Mouse (Mus musculus) embryonic fibroblast, embryonic 13.5 days (primary cell): ENCODE measurements around the gene Tspan32. TPM values are rescaled to one million over a fixed set of nuclear protein-coding genes. Genes with fewer than 3 reads are reported as not detected.

ENCODE experiments used
- H3K27ac ChIP-seq: 2 replicates; pipeline ENCODE4 v1.5.1; 2012; ENCODE audit warnings: low read length, control low read depth, inconsistent platforms; ENCODE audit not compliant: insufficient read depth
- H3K4me1 ChIP-seq: 2 replicates; pipeline ENCODE4 v1.6.1; 2011; ENCODE audit warnings: low read length; ENCODE audit not compliant: control insufficient read depth, insufficient read depth
- H3K4me3 ChIP-seq: 2 replicates; pipeline ENCODE4 v1.5.1; 2011; ENCODE audit warnings: mild to moderate bottlenecking, control low read depth, low read length; ENCODE audit not compliant: insufficient read depth
- CTCF ChIP-seq: IDR thresholded peaks from 2 replicates; pipeline ENCODE4 v1.5.1; 2011; ENCODE audit warnings: mild to moderate bottlenecking, control low read depth, low read length, moderate library complexity, borderline replicate concordance; ENCODE audit not compliant: insufficient read depth
- POLR2A ChIP-seq: IDR thresholded peaks from 2 replicates; pipeline ENCODE4 v1.6.1; 2011; ENCODE audit warnings: low read depth, mild to moderate bottlenecking, control low read depth, low read length, moderate library complexity
- polyA plus RNA-seq: library from polyadenylated mRNA; stranded (reverse); fragments of >200 nt; gene quantifications from 2 replicates; pipeline ENCODE4 v1.2.4, GENCODE M21; 2011; ENCODE audit warnings: low read depth; ENCODE audit not compliant: missing spikeins, insufficient read length

The Tspan32 gene
- polyA plus RNA-seq, 1 experiment, result not detected

DNA sequence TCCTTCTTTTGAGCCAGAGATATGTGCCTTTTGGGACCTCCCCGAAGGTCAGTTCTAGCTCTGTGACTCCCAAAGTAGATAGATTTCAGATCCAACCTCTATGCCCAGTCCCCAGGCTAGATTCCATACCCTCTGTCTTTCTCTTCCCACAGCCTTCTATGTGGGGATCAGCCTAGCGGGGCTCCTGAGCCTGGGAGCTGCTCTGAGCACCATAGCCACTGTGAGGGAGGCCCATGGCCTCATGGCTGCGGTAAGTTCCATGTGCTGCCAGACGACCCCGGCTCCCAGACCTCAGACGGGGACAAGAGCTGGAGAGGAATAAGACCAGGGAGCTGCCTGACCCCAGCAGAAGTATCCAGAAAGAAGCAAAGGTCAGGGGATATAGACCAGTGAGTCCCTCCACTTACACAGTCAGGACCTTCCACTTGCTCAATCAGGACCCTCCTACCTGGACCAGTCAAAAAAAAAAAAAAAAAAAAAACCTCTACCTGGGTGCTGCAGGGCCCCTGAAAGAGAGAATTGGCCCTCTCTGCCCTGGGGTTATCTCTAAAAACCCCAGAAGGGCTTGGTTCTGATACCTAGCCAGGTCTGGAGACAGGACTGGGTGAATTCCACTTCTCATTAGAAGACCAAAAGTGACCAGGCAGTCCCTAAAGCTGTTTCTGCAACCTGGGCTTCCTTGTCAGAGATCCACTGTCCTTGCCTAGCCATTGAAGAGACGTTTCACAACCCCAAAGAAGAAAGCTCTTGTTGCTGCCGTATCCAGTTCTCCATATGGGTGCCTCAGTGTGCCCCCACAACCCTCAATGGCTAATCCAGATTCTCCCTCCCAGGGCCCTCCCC is 2.1 kb downstream of the Tspan32 start:
- Histone ChIP-seq H3K27ac (no peak overlapping the region), H3K4me3 (no peak overlapping the region), H3K4me1 (peaks cover 7% of the 10 kb centered on the region; the same call in 1 of the 2 replicates)

DNA sequence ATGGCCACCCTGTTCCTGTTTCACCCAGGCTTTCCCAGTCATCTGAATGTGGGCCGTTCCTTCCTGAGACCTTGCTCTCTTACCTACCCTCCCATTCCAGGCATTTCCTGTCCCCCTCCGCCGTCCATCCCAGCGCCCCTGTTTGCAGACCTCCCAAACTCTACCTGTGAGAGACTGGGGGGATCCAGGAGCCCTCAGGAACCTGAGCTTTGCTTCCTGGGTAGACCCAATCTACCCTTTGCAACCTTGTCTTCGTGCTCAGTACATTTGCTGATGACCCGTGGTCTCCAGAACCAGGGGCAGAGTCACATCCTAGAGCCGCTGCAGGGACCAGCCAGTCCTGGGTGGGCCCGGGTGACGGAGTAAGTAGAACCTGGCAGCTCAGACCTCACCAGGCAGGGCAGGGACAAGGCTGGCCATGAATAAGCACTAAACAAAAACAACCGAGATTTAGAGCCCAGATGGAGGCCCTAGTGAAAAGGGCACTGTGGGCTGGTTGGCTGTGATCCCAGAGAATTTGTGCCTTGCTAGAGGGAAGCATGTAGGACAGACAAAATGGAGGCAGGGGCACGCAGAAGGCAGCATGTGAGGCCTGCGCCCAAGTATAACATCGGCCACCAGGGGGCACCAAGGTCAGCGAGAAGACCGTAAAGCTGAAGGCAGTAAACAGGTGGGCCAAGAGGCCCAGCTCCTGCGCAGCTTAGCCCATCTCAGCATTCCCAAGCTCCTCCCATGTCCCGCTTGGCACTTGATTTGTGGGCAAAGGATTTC is 2.9 kb downstream of the Tspan32 start:
- no peak overlapping the region for H3K4me3 ChIP-seq
- H3K27ac ChIP-seq, result peak overlapping the region; percentile 60
- TF ChIP-seq CTCF, result peak; percentile 95
- no peak for TF ChIP-seq POLR2A
- peaks cover 7% of the 10 kb centered on the region; the same call in 1 of the 2 replicates for H3K4me1 ChIP-seq

More for the DNA sequence above, 2.1 kb downstream of the Tspan32 start:
- TF ChIP-seq CTCF (no peak), POLR2A (no peak)

DNA sequence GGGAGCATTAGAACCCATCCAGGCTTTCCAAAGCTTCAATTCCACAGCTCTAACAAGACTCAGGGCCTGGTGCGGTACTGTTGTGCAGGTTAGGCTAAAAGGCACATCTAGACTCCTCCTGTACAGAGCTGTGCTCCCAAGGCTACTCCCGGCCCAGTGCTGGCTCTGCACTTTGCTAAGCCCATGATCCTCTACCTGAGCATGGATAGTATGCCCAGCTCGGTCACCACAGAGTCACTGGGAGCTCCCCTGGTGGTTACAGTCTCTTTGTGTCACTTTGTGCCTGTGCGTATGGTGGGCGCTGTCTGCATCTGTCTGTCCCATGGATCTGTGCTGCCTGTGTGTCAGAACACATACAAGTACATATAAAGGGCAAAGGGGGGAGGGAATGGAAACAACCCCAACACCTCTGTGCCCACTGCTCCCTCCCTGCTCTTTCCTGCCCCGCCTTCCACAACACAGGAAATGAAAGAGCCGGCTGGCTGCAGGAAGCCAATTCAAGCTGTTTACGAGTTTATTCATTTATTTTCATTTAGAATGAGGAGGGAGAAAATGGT is 3.6 kb downstream of the Tspan32 start:
- TF ChIP-seq POLR2A (no peak), CTCF (no peak)
- H3K4me1 ChIP-seq, result peaks cover 10% of the 10 kb centered on the region; the same call in 1 of the 2 replicates
- no peak overlapping the region for H3K4me3 ChIP-seq
- peak overlapping the region; percentile 60 for H3K27ac ChIP-seq

DNA sequence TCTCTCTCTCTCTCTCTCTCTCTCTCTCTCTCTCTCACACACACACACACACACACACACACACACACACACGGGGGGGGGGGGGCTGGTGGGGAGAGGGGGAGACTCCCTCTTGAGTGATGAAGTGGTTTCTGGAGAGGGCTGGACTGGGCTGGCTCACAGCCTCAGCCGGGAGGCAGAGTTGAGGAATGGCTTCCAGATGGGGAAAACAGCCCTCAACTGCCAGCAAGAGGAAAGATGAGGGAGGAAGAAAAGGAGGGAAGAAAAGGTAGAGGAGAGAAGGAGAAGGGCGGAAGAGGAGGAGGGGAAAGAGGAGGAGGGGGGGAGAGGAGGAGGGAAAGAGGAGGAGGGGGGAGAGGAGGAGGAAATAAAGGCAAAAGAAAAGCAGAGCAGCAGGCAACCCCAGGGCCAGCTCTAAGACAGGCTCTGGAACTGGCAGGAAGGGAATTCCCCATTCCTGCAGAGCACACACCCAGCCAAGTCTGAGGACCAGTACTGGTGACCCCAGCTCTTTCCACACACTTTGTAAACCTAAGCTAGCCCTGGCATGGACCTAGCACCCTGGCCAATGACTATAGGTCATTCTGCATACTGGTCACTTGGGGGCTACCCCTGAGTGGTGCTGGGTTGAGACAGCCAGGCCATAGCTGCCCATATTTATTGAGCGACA is 4.3 kb downstream of the Tspan32 start:
- H3K4me3 ChIP-seq, result no peak overlapping the region
- H3K27ac ChIP-seq, result peak overlapping the region; percentile 60
- peaks cover 12% of the 10 kb centered on the region for H3K4me1 ChIP-seq
- TF ChIP-seq CTCF (no peak), POLR2A (peak; percentile 54)

DNA sequence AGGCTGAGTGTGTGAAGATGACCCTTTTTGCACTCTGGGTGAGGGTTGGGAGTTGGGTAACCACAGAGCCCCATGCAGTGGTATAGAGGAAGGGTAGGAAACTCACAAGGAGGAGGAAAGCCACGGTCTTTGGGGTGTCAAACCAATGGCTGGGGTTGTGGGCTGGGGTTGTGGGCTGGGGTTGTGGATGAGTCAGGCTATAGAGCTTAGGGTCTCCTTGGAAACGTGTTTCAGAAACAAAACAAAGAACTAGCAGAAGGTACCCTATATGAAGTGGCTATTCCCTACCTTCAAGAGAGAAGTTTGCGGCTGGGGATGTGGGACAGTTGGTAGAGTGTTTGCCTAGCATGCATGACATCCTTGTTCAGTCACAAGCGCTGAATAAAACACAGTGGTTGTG is 5.2 kb downstream of the Tspan32 start:
- peak overlapping the region; percentile 42; the same call in 1 of the 2 replicates for H3K27ac ChIP-seq
- no peak overlapping the region for H3K4me3 ChIP-seq
- no peak for TF ChIP-seq CTCF
- no peak for TF ChIP-seq POLR2A
- peaks cover 21% of the 10 kb centered on the region for H3K4me1 ChIP-seq

DNA sequence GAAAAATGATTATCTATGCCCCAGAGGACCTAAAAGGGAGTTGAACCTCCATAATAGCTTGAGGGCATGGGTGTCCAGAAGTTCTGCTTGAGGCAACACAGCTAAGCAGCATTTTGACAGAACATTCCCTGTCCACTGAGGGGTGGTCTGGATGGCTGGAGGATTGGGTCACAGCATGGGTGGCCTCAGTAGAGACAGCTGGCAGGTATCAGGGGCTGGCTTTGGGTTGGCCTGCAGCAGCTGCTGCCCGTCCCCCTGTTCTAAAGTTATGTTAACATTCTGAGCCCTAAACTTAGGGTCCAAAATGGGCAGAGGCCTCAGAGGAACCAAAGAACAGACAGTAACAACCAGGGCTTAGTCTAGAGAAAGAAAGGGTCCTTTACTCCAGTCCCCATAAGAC is 6.4 kb downstream of the Tspan32 start:
- H3K4me1 ChIP-seq, result peaks cover 29% of the 10 kb centered on the region
- TF ChIP-seq CTCF, result no peak
- no peak for TF ChIP-seq POLR2A
- no peak overlapping the region for H3K27ac ChIP-seq
- no peak overlapping the region for H3K4me3 ChIP-seq

DNA sequence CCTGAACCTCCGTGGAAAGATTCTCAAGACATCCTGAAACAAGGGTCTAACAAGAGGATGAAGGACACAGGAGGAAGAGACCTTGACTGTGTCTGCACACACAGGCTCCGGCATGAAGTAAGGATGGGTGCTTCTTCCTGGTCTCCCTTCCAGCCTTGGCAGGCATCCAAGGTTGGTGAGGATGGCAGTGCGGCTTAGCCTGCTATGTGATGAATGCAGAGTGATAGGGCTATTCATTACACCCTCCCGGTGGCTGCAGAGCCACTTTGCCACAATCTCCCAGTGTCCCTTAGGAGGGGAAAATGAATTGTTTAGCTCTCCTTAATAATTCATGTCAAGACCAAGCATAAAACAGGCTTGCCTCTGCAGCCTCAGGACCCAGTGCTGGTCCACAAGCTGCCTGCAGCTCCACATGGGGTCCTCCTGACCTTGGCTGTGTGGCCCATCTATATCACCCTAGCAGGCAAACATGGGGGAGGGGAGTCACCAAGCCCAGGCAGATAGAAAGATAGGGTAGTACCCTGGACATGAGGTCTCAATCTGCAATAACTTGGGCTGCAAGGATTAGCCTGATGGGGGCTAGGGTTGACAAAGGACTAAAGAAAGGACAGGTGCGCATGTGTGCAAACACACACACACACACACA is 7.5 kb downstream of the Tspan32 start:
- Histone ChIP-seq H3K4me3 (no peak overlapping the region), H3K27ac (no peak overlapping the region), H3K4me1 (peaks cover 31% of the 10 kb centered on the region)
- TF ChIP-seq CTCF (no peak), POLR2A (no peak)

DNA sequence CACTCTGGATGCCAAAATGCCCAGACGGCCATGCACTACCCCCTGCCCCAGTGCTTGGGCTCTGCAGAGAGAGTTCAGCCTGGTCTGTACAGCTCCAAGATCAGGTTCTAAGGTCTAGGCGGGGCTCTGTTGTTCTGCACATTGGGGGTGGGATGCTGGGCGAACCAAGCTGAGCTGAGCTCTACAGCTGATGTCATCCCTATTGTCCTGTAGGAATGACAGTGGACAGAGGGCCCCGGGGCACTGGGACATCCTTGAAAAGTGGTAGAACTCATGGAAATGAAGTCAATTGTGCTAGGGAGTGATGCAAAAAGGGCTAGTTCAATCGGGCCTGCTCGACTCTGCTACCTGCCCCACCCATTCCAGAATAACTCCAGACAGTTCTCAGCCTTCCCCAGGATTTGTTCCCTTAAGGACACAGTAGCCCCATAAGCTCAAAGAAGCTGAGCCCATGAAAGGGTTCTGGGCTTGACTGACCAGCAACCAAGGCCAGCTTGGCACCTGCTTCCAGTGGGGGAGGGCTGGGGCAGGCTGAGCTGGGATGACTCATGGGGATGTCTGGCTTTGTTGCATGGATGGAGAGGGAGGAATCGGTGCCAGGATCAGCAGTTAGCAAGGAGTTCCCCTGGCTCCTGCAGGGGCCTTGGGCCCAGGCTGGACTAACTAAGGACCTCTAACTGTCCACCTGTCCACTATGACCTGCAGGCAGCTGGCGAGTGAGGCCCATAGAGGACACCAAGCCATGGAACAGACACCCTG is 8.8 kb downstream of the Tspan32 start:
- TF ChIP-seq CTCF (no peak), POLR2A (no peak)
- Histone ChIP-seq H3K27ac (peak overlapping the region; percentile 30), H3K4me3 (no peak overlapping the region), H3K4me1 (peaks cover 31% of the 10 kb centered on the region)
